Mouse (Mus musculus): ENCODE data around the gene Inmt. TPM values are rescaled to one million over a fixed set of nuclear protein-coding genes. Genes with fewer than 3 reads are reported as not detected.

Inmt gene
- polyA plus RNA-seq, 2 experiments = 0.09 to 0.13 TPM

- Histone ChIP-seq H3K36me3 (replicated peaks; ENCODE audit: control insufficient read depth, insufficient read depth, low read depth) (no peaks in the 10 kb centered on the region), H3K4me3 (ENCODE audit: insufficient read depth in 1 of 2, low read depth in 2 of 2, low read length in 2 of 2) (no peak overlapping the region), H3K9ac (replicated peaks) (no peak overlapping the region), H3K27ac (no peak overlapping the region), H3K27me3 (ENCODE audit: control insufficient read depth, insufficient read depth, low read length) (no peaks in the 10 kb centered on the region), H3K4me2 (ENCODE audit: low read depth) (no peak overlapping the region), H3K4me1 (replicated peaks; ENCODE audit: control insufficient read depth in 2 of 2, insufficient read depth in 2 of 2, low read length in 1 of 2) (peaks cover 0 to 13% of the 10 kb centered on the region in 2 experiments; a peak in 2 of 4 replicates), H3K9me3 (ENCODE audit: control insufficient read depth, low read length) (no peaks in the 10 kb centered on the region)
- ATAC-seq (ENCODE audit: insufficient read depth) (no peak), DNase-seq (ENCODE audit: low read depth in 3 of 3, low spot score in 3 of 3) (no peak)
- 23% methylated on average over 12 of the region's 12 CpGs for WGBS (ENCODE audit: insufficient replicate concordance)
- TF ChIP-seq EP300 (IDR thresholded peaks at IDR 0.05; ENCODE audit: low read depth) (no peak), CTCF (IDR thresholded peaks at IDR 0.05; ENCODE audit: low read depth) (peak; percentile 35; the same call in 1 of the 2 replicates)
These were observed 2.4 kb upstream of the Inmt start for GRCm38 (mm10) chr6:55177060-55177732.

DNA sequence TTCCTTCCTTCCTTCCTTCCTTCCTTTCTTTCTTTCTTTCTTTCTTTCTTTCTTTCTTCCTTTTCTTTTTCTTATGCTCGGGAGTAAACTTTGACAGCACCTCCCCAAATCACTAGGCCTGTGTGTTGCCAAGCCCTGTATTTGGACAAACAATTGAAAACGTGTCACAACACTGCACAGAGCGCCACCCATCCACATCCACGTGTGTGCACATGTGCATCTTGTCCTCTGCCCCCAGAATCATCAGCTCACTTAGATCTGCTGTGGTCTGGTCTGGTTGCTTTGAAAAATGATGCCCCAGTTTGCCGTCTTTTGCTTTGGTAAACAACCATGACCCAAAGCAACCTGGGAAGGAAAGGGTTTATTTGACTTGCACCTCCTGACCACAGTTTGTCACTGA, 1.0 kb upstream of the Inmt start:
- H3K4me2 ChIP-seq (ENCODE audit: low read depth) = no peak overlapping the region
- TF ChIP-seq EP300 (IDR thresholded peaks at IDR 0.05; ENCODE audit: low read depth) (no peak), CTCF (IDR thresholded peaks at IDR 0.05; ENCODE audit: low read depth) (no peak)
- ATAC-seq (ENCODE audit: insufficient read depth) = no peak; the same call in 1 of the 2 replicates
- no peak for DNase-seq (ENCODE audit: low read depth in 3 of 3, low spot score in 3 of 3)
- no peaks in the 10 kb centered on the region for H3K36me3 ChIP-seq (replicated peaks; ENCODE audit: control insufficient read depth, insufficient read depth, low read depth)
- no peak overlapping the region for H3K4me3 ChIP-seq (ENCODE audit: insufficient read depth in 1 of 2, low read depth in 2 of 2, low read length in 2 of 2)
- H3K4me1 ChIP-seq (replicated peaks; ENCODE audit: control insufficient read depth in 2 of 2, insufficient read depth in 2 of 2, low read length in 1 of 2) = peaks cover 0 to 13% of the 10 kb centered on the region in 2 experiments; a peak in 2 of 4 replicates
- H3K9ac ChIP-seq (replicated peaks) = no peak overlapping the region
- no peaks in the 10 kb centered on the region for H3K27me3 ChIP-seq (ENCODE audit: control insufficient read depth, insufficient read depth, low read length)
- H3K27ac ChIP-seq = no peak overlapping the region
- H3K9me3 ChIP-seq (ENCODE audit: control insufficient read depth, low read length) = no peaks in the 10 kb centered on the region
- 30% methylated on average over 5 of the region's 5 CpGs for WGBS (ENCODE audit: insufficient replicate concordance)

GRCm38 (mm10) chr6:55175456-55175855, 613 bp upstream of the Inmt start:
- DNase-seq (ENCODE audit: low read depth in 3 of 3, low spot score in 3 of 3) (no peak), ATAC-seq (ENCODE audit: insufficient read depth) (no peak)
- Histone ChIP-seq H3K27me3 (ENCODE audit: control insufficient read depth, insufficient read depth, low read length) (no peaks in the 10 kb centered on the region), H3K4me2 (ENCODE audit: low read depth) (no peak overlapping the region), H3K27ac (no peak overlapping the region), H3K36me3 (replicated peaks; ENCODE audit: control insufficient read depth, insufficient read depth, low read depth) (no peaks in the 10 kb centered on the region), H3K9me3 (ENCODE audit: control insufficient read depth, low read length) (no peaks in the 10 kb centered on the region), H3K4me3 (ENCODE audit: insufficient read depth in 1 of 2, low read depth in 2 of 2, low read length in 2 of 2) (no peak overlapping the region), H3K9ac (replicated peaks) (no peak overlapping the region), H3K4me1 (replicated peaks; ENCODE audit: control insufficient read depth in 2 of 2, insufficient read depth in 2 of 2, low read length in 1 of 2) (peaks cover 0 to 13% of the 10 kb centered on the region in 2 experiments; a peak in 2 of 4 replicates)
- TF ChIP-seq EP300 (IDR thresholded peaks at IDR 0.05; ENCODE audit: low read depth) (no peak), CTCF (IDR thresholded peaks at IDR 0.05; ENCODE audit: low read depth) (no peak)
- 43% methylated on average over 2 of the region's 2 CpGs for WGBS (ENCODE audit: insufficient replicate concordance)

DNA sequence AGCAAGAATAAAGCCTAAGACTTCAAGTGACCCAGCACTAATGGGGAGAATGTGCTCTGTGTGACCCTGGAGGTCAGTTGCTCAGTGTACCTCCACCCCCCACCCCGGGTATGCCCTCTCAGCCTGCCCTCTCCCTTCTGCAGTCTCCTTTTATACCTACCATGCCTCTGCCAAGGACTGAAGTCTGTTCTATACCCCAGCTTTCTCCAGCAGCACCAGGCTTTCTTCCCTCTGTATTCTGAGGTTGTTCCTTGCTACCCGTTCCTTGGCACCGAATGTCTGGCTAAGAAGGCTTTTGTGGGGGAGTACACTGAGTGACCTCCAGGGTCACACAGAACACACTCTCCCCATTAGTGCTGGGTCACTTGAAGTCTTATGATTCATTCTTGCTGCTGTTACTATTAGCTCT, 898 bp downstream of the Inmt start:
- no peak for ATAC-seq (ENCODE audit: insufficient read depth)
- H3K4me3 ChIP-seq (ENCODE audit: insufficient read depth in 1 of 2, low read depth in 2 of 2, low read length in 2 of 2) = no peak overlapping the region
- no peak for DNase-seq (ENCODE audit: low read depth in 3 of 3, low spot score in 3 of 3)
- no peak overlapping the region for H3K4me2 ChIP-seq (ENCODE audit: low read depth)
- H3K27ac ChIP-seq = no peak overlapping the region
- H3K9me3 ChIP-seq (ENCODE audit: control insufficient read depth, low read length) = no peaks in the 10 kb centered on the region
- no peak overlapping the region for H3K9ac ChIP-seq (replicated peaks)
- no peaks in the 10 kb centered on the region for H3K36me3 ChIP-seq (replicated peaks; ENCODE audit: control insufficient read depth, insufficient read depth, low read depth)
- 69% methylated on average over 3 of the region's 3 CpGs for WGBS (ENCODE audit: insufficient replicate concordance)
- H3K4me1 ChIP-seq (replicated peaks; ENCODE audit: control insufficient read depth in 2 of 2, insufficient read depth in 2 of 2, low read length in 1 of 2) = peaks cover 0 to 13% of the 10 kb centered on the region in 2 experiments; a peak in 2 of 4 replicates
- TF ChIP-seq CTCF (IDR thresholded peaks at IDR 0.05; ENCODE audit: low read depth) (no peak), EP300 (IDR thresholded peaks at IDR 0.05; ENCODE audit: low read depth) (no peak)
- H3K27me3 ChIP-seq (ENCODE audit: control insufficient read depth, insufficient read depth, low read length) = no peaks in the 10 kb centered on the region

- H3K9ac ChIP-seq (replicated peaks) = no peak overlapping the region
- H3K27me3 ChIP-seq (ENCODE audit: control insufficient read depth, insufficient read depth, low read length) = no peaks in the 10 kb centered on the region
- no peaks in the 10 kb centered on the region for H3K9me3 ChIP-seq (ENCODE audit: control insufficient read depth, low read length)
- 61% methylated on average over 10 of the region's 10 CpGs for WGBS (ENCODE audit: insufficient replicate concordance)
- H3K4me2 ChIP-seq (ENCODE audit: low read depth) = no peak overlapping the region
- peaks cover 0 to 13% of the 10 kb centered on the region in 2 experiments; a peak in 2 of 4 replicates for H3K4me1 ChIP-seq (replicated peaks; ENCODE audit: control insufficient read depth in 2 of 2, insufficient read depth in 2 of 2, low read length in 1 of 2)
- TF ChIP-seq EP300 (IDR thresholded peaks at IDR 0.05; ENCODE audit: low read depth) (no peak), CTCF (IDR thresholded peaks at IDR 0.05; ENCODE audit: low read depth) (no peak)
- ATAC-seq (ENCODE audit: insufficient read depth) (no peak), DNase-seq (ENCODE audit: low read depth in 3 of 3, low spot score in 3 of 3) (no peak)
- no peak overlapping the region for H3K27ac ChIP-seq
- H3K4me3 ChIP-seq (ENCODE audit: insufficient read depth in 1 of 2, low read depth in 2 of 2, low read length in 2 of 2) = no peak overlapping the region
- no peaks in the 10 kb centered on the region for H3K36me3 ChIP-seq (replicated peaks; ENCODE audit: control insufficient read depth, insufficient read depth, low read depth)
These were observed 1.7 kb downstream of the Inmt start for GRCm38 (mm10) chr6:55173171-55173570.
